ENCODE assay signal across 7 mouse cellular contexts in genomic region chr6:133875906-133876462, GRCm38 (mm10). TPM values are rescaled to one million over a fixed set of nuclear protein-coding genes. Genes with fewer than 3 reads are reported as not detected.
DNase-seq lines count a peak whose midpoint lies in the region; ATAC-seq and TF ChIP-seq lines count a peak whose summit lies in the region.

No protein-coding gene starts in this region.

- no peak for TF ChIP-seq EP300 in lung, postnatal 0 days (IDR thresholded peaks at IDR 0.05)

- H3K4me1 ChIP-seq in kidney, embryonic 14.5 days (ENCODE audit: control insufficient read depth, insufficient read depth, low read length): no peaks in the 10 kb centered on the region
- H3K4me1 ChIP-seq in kidney, embryonic 15.5 days: no peaks in the 10 kb centered on the region
- no peaks in the 10 kb centered on the region for H3K4me1 ChIP-seq in hindbrain, postnatal 0 days (ENCODE audit: insufficient read depth, low read length)
- H3K4me1 ChIP-seq in lung, postnatal 0 days (ENCODE audit: insufficient read depth, low read depth, low read length): no peaks in the 10 kb centered on the region

- peak; percentile 56 for DNase-seq in Muller cell, postnatal 12 days (ENCODE audit: inconsistent ontology term)
- peak; percentile 83 for DNase-seq in embryo, embryonic 10.5 days (ENCODE audit: low spot score)
- peak; percentile 86 for DNase-seq in hindbrain, postnatal 0 days (ENCODE audit: low spot score)
- DNase-seq in lung, postnatal 0 days (ENCODE audit: low spot score): peak; percentile 45
- DNase-seq in right cerebral cortex, adult 2 months (ENCODE audit: low spot score in 2 of 2): peak; percentile 19 to 62

- H3K27ac ChIP-seq in kidney, embryonic 14.5 days (ENCODE audit: low read depth, low read length): no peak overlapping the region
- no peak overlapping the region for H3K27ac ChIP-seq in kidney, embryonic 15.5 days
- H3K27ac ChIP-seq in hindbrain, postnatal 0 days: no peak overlapping the region
- H3K27ac ChIP-seq in lung, postnatal 0 days (ENCODE audit: low read length): no peak overlapping the region

- no peak overlapping the region for H3K4me3 ChIP-seq in kidney, embryonic 14.5 days (ENCODE audit: low read length)
- no peak overlapping the region for H3K4me3 ChIP-seq in kidney, embryonic 15.5 days (replicated peaks)
- H3K4me3 ChIP-seq in hindbrain, postnatal 0 days (ENCODE audit: low read length): no peak overlapping the region
- H3K4me3 ChIP-seq in lung, postnatal 0 days (ENCODE audit: low read depth, low read length): no peak overlapping the region

- H3K9ac ChIP-seq in kidney, embryonic 14.5 days (ENCODE audit: low read depth, low read length): no peak overlapping the region
- no peak overlapping the region for H3K9ac ChIP-seq in kidney, embryonic 15.5 days
- H3K9ac ChIP-seq in hindbrain, postnatal 0 days (replicated peaks; ENCODE audit: low read length): no peak overlapping the region
- no peak overlapping the region for H3K9ac ChIP-seq in lung, postnatal 0 days (replicated peaks; ENCODE audit: low read depth)

- no peak overlapping the region for H3K4me2 ChIP-seq in kidney, embryonic 14.5 days (replicated peaks; ENCODE audit: low read depth, low read length)
- no peak overlapping the region for H3K4me2 ChIP-seq in kidney, embryonic 15.5 days
- 0 out of 2 replicates have a peak overlapping the region, but pooled peaks have one; percentile 3 for H3K4me2 ChIP-seq in hindbrain, postnatal 0 days (ENCODE audit: low read depth, low read length)
- no peak overlapping the region for H3K4me2 ChIP-seq in lung, postnatal 0 days (replicated peaks; ENCODE audit: low read depth, low read length)

- no peaks in the 10 kb centered on the region for H3K36me3 ChIP-seq in kidney, embryonic 14.5 days (ENCODE audit: control insufficient read depth, insufficient read depth, low read length)
- no peaks in the 10 kb centered on the region for H3K36me3 ChIP-seq in kidney, embryonic 15.5 days
- H3K36me3 ChIP-seq in hindbrain, postnatal 0 days (ENCODE audit: insufficient read depth, low read length): no peaks in the 10 kb centered on the region
- H3K36me3 ChIP-seq in lung, postnatal 0 days (ENCODE audit: insufficient read depth, low read length): no peaks in the 10 kb centered on the region

- TF ChIP-seq CTCF in hindbrain, postnatal 0 days (IDR thresholded peaks at IDR 0.05; ENCODE audit: low read depth): peak; percentile 71
- TF ChIP-seq CTCF in lung, postnatal 0 days (IDR thresholded peaks at IDR 0.05): peak; percentile 68

- 30% methylated on average over 12 of the region's 12 CpGs for WGBS in kidney, embryonic 14.5 days
- 29% methylated on average over 12 of the region's 12 CpGs for WGBS in kidney, embryonic 15.5 days
- WGBS in hindbrain, postnatal 0 days: 24% methylated on average over 12 of the region's 12 CpGs
- WGBS in lung, postnatal 0 days: 26% methylated on average over 12 of the region's 12 CpGs

- ATAC-seq in kidney, embryonic 14.5 days (ENCODE audit: low FRiP score, low TSS enrichment): 0 out of 2 replicates have a peak, but pooled peaks have one; percentile 43
- no peak for ATAC-seq in kidney, embryonic 15.5 days (replicated peaks; ENCODE audit: low FRiP score)
- ATAC-seq in hindbrain, postnatal 0 days: peak; percentile 62
- no peak for ATAC-seq in lung, postnatal 0 days

- H3K27me3 ChIP-seq in kidney, embryonic 14.5 days (ENCODE audit: control insufficient read depth, insufficient read depth, low read length): no peaks in the 10 kb centered on the region
- no peaks in the 10 kb centered on the region for H3K27me3 ChIP-seq in kidney, embryonic 15.5 days
- no peaks in the 10 kb centered on the region for H3K27me3 ChIP-seq in hindbrain, postnatal 0 days (ENCODE audit: insufficient read depth, low read length)
- no peaks in the 10 kb centered on the region for H3K27me3 ChIP-seq in lung, postnatal 0 days (replicated peaks; ENCODE audit: insufficient read depth, low read length)

- no peaks in the 10 kb centered on the region for H3K9me3 ChIP-seq in kidney, embryonic 14.5 days (ENCODE audit: control insufficient read depth, low read length)
- H3K9me3 ChIP-seq in kidney, embryonic 15.5 days (replicated peaks): no peaks in the 10 kb centered on the region
- H3K9me3 ChIP-seq in hindbrain, postnatal 0 days (ENCODE audit: low read length): 0 out of 2 replicates have a peak, but pooled peaks cover under 1% of the 10 kb centered on the region
- H3K9me3 ChIP-seq in lung, postnatal 0 days (ENCODE audit: low read length): no peaks in the 10 kb centered on the region

RNA-seq across cellular contexts. Expression of gene Kap, which starts 22.4 kb away (rescaled TPM):
- not detected in 2 replicates for polyA plus RNA-seq in kidney, embryonic 14.5 days (2014; fragmentation: Nextera tagmentation; extraction: Ambion mirVana)
- polyA plus RNA-seq in kidney, embryonic 15.5 days (2015; fragmentation: Nextera tagmentation; extraction: Ambion mirVana): 0.53 and 0.58 TPM in 2 replicates
- total RNA-seq in hindbrain, postnatal 0 days (2014; rRNA removed): not detected in 2 replicates
- polyA plus RNA-seq in hindbrain, postnatal 0 days (2015; fragmentation: Nextera tagmentation; extraction: Ambion mirVana): not detected in 2 replicates
- not detected in 2 replicates for polyA plus RNA-seq in lung, postnatal 0 days (2015; fragmentation: Nextera tagmentation; extraction: Ambion mirVana)

Comparison
In these comparisons a context has a peak if more than half of its experiments do, and no peak if none do; other contexts are left out.
1. ATAC-seq: peak in kidney, embryonic 14.5 days (single experiment) and hindbrain, postnatal 0 days (single experiment); none in kidney, embryonic 15.5 days (single experiment) and lung, postnatal 0 days (single experiment).
2. Peak in every context shown above with its lines, with median percentiles within 50 percentile points of each other: DNase-seq.